Mouse (Mus musculus) embryonic facial prominence, embryonic 10.5 days (tissue): ENCODE results near the gene Dnajc7. TPM values are rescaled to one million over a fixed set of nuclear protein-coding genes. Genes with fewer than 3 reads are reported as not detected.
A peak's percentile ranks its signal among the peaks of the same experiment; 100 is the strongest.
"Not testable (repeated sequence)": the region's sequence is repeated elsewhere in the genome, so short reads cannot be mapped to it uniquely, and the experiment has no call there.

ENCODE experiments used
- DNase-seq: peaks from one replicate; pipeline ENCODE4 v3.0.0-alpha.2; 2017; ENCODE audit warnings: low spot score
- H3K27ac ChIP-seq: fragments of 300-500 bp; sonication (generic); replicated peaks from 2 replicates; pipeline ENCODE4 v1.5.1; 2016; ENCODE audit warnings: mild to moderate bottlenecking
- H3K27me3 ChIP-seq: fragments of 300-500 bp; sonication (generic); replicated peaks from 2 replicates; pipeline ENCODE4 v1.6.1; 2016; ENCODE audit warnings: low read depth, mild to moderate bottlenecking; ENCODE audit not compliant: poor library complexity, severe bottlenecking
- H3K36me3 ChIP-seq: fragments of 300-500 bp; sonication (generic); replicated peaks from 2 replicates; pipeline ENCODE4 v1.6.1; 2016; ENCODE audit warnings: mild to moderate bottlenecking, moderate library complexity
- H3K4me1 ChIP-seq: fragments of 300-500 bp; sonication (generic); 2 replicates; pipeline ENCODE4 v1.6.1; 2016
- H3K4me3 ChIP-seq: fragments of 300-500 bp; sonication (generic); 2 replicates; pipeline ENCODE4 v1.5.1; 2016; ENCODE audit warnings: mild to moderate bottlenecking, moderate library complexity
- H3K9me3 ChIP-seq: fragments of 300-500 bp; sonication (generic); 2 replicates; pipeline ENCODE4 v1.6.1; 2016; ENCODE audit warnings: mild to moderate bottlenecking
- WGBS: fragments of 180-500 bp; shearing (Covaris S2); methylation state at CpG from one replicate; pipeline ENCODE4 v1.1.7; 2016; 5-methylcytosine and 5-hydroxymethylcytosine counted together
- polyA plus RNA-seq: library from polyadenylated mRNA; unstranded; fragments of >200 nt; fragmentation: Nextera tagmentation; extraction: Ambion mirVana; gene quantifications from 2 replicates; pipeline ENCODE4 v1.2.1, GENCODE M21; 2016

Dnajc7 gene
- polyA plus RNA-seq: 272 and 279 TPM in 2 replicates

- H3K4me3 ChIP-seq: peak within 1 kb of the TSS; percentile 96
- peaks cover 37% of the 10 kb centered on the region for H3K4me1 ChIP-seq
- peaks cover 23% of the 10 kb centered on the region for H3K36me3 ChIP-seq
- H3K27ac ChIP-seq: peak within 1 kb of the TSS; percentile 98
- H3K27me3 ChIP-seq: no peaks in the 10 kb centered on the region
- 5% methylated on average over 11 of the region's 11 CpGs for WGBS
- no peak for DNase-seq
- H3K9me3 ChIP-seq: no peaks in the 10 kb centered on the region
These were observed at the start of gene Dnajc7 for GRCm38 (mm10) chr11:100619982-100620381. Dnajc7 (minus strand) TSS chr11:100620168.

GRCm38 (mm10) chr11:100659806-100660205 lies 39.8 kb upstream of the Dnajc7 start:
- Histone ChIP-seq H3K27ac (no peak overlapping the region), H3K4me3 (no peak overlapping the region), H3K27me3 (peaks cover 15% of the 10 kb centered on the region; the same call in 1 of the 2 replicates), H3K4me1 (peaks cover 23% of the 10 kb centered on the region), H3K36me3 (no peaks in the 10 kb centered on the region), H3K9me3 (no peaks in the 10 kb centered on the region)
- DNase-seq: no peak
- WGBS: 70% methylated on average over 10 of the region's 10 CpGs

- 11% methylated on average over 6 of the region's 6 CpGs for WGBS
- DNase-seq: peak; percentile 65
- Histone ChIP-seq H3K36me3 (no peaks in the 10 kb centered on the region), H3K4me3 (peak overlapping the region; percentile 31; the same call in 1 of the 2 replicates), H3K27me3 (peaks cover 24% of the 10 kb centered on the region), H3K27ac (peak overlapping the region; percentile 57; the same call in 1 of the 2 replicates), H3K4me1 (peaks cover 35% of the 10 kb centered on the region), H3K9me3 (no peaks in the 10 kb centered on the region)
These were observed 36.5 kb upstream of the Dnajc7 start for GRCm38 (mm10) chr11:100656458-100656857.

- not testable (repeated sequence) for H3K27ac ChIP-seq, H3K4me3 ChIP-seq, H3K36me3 ChIP-seq, H3K9me3 ChIP-seq, DNase-seq
- Histone ChIP-seq H3K4me1 (peaks cover 43% of the 10 kb centered on the region), H3K27me3 (peaks cover 32% of the 10 kb centered on the region)
- 58% methylated on average over 3 of the region's 3 CpGs for WGBS
These were observed 35.6 kb upstream of the Dnajc7 start for GRCm38 (mm10) chr11:100655589-100655988.

GRCm38 (mm10) chr11:100651748-100652147 lies 31.8 kb upstream of the Dnajc7 start:
- Histone ChIP-seq H3K4me3 (no peak overlapping the region), H3K36me3 (no peaks in the 10 kb centered on the region), H3K9me3 (no peaks in the 10 kb centered on the region), H3K27me3 (peaks cover 50% of the 10 kb centered on the region), H3K4me1 (peaks cover 38% of the 10 kb centered on the region), H3K27ac (no peak overlapping the region)
- no peak for DNase-seq
- 21% methylated on average over 3 of the region's 3 CpGs for WGBS

- H3K9me3 ChIP-seq: no peaks in the 10 kb centered on the region
- no peak overlapping the region for H3K27ac ChIP-seq
- H3K4me1 ChIP-seq: peaks cover 33% of the 10 kb centered on the region
- WGBS: 13% methylated on average over 8 of the region's 8 CpGs
- no peak overlapping the region for H3K4me3 ChIP-seq
- H3K36me3 ChIP-seq: no peaks in the 10 kb centered on the region
- H3K27me3 ChIP-seq: peaks cover 45% of the 10 kb centered on the region
- DNase-seq: no peak
These were observed 31.2 kb upstream of the Dnajc7 start for GRCm38 (mm10) chr11:100651205-100651604.

- 89% methylated on average over 8 of the region's 8 CpGs for WGBS
- Histone ChIP-seq H3K9me3 (no peaks in the 10 kb centered on the region), H3K36me3 (no peaks in the 10 kb centered on the region), H3K4me1 (peaks cover 25% of the 10 kb centered on the region), H3K4me3 (no peak overlapping the region), H3K27me3 (peaks cover 60% of the 10 kb centered on the region), H3K27ac (no peak overlapping the region)
- DNase-seq: no peak
These were observed 28.4 kb upstream of the Dnajc7 start for GRCm38 (mm10) chr11:100648405-100648804.

GRCm38 (mm10) chr11:100646265-100646664 lies 26.3 kb upstream of the Dnajc7 start:
- Histone ChIP-seq H3K9me3 (no peaks in the 10 kb centered on the region), H3K4me3 (no peak overlapping the region), H3K27me3 (peaks cover 69% of the 10 kb centered on the region), H3K36me3 (no peaks in the 10 kb centered on the region), H3K4me1 (peaks cover 15% of the 10 kb centered on the region), H3K27ac (no peak overlapping the region)
- 19% methylated on average over 1 of the region's 1 CpGs for WGBS
- peak; percentile 70 for DNase-seq

- Histone ChIP-seq H3K27me3 (peaks cover 69% of the 10 kb centered on the region), H3K9me3 (no peaks in the 10 kb centered on the region), H3K4me3 (no peak overlapping the region), H3K36me3 (no peaks in the 10 kb centered on the region), H3K27ac (no peak overlapping the region), H3K4me1 (peaks cover 11% of the 10 kb centered on the region)
- WGBS: 72% methylated on average over 15 of the region's 15 CpGs
- no peak for DNase-seq
These were observed 23.9 kb upstream of the Dnajc7 start for GRCm38 (mm10) chr11:100643612-100644575.

- peak overlapping the region; percentile 54 for H3K4me3 ChIP-seq
- no peaks in the 10 kb centered on the region for H3K36me3 ChIP-seq
- H3K4me1 ChIP-seq: peaks cover 11% of the 10 kb centered on the region
- H3K9me3 ChIP-seq: no peaks in the 10 kb centered on the region
- peaks cover 73% of the 10 kb centered on the region for H3K27me3 ChIP-seq
- no peak overlapping the region; the same call in 1 of the 2 replicates for H3K27ac ChIP-seq
- peak; percentile 82 for DNase-seq
- 8% methylated on average over 52 of the region's 52 CpGs for WGBS
These were observed 20.4 kb upstream of the Dnajc7 start for GRCm38 (mm10) chr11:100640159-100640906.

- H3K36me3 ChIP-seq: no peaks in the 10 kb centered on the region
- H3K27ac ChIP-seq: no peak overlapping the region
- H3K27me3 ChIP-seq: peaks cover 38% of the 10 kb centered on the region
- no peaks in the 10 kb centered on the region for H3K4me1 ChIP-seq
- WGBS: 76% methylated on average over 7 of the region's 7 CpGs
- H3K9me3 ChIP-seq: no peaks in the 10 kb centered on the region
- H3K4me3 ChIP-seq: no peak overlapping the region
- no peak for DNase-seq
These were observed 14.6 kb upstream of the Dnajc7 start for GRCm38 (mm10) chr11:100634530-100634929.

- no peak overlapping the region for H3K4me3 ChIP-seq
- no peaks in the 10 kb centered on the region for H3K9me3 ChIP-seq
- DNase-seq: no peak
- peaks cover 26% of the 10 kb centered on the region for H3K4me1 ChIP-seq
- no peak overlapping the region for H3K27ac ChIP-seq
- WGBS: 59% methylated on average over 13 of the region's 13 CpGs
- peaks cover 38% of the 10 kb centered on the region for H3K36me3 ChIP-seq
- 0 out of 2 replicates have a peak, but pooled peaks cover 8% of the 10 kb centered on the region for H3K27me3 ChIP-seq
These were observed 8.9 kb upstream of the Dnajc7 start for GRCm38 (mm10) chr11:100628862-100629352.
